Mouse (Mus musculus): Measurements from ENCODE around the gene Engase.

GRCm38 (mm10) chr11:118471676-118472075, 5.0 kb upstream of the Engase start:
- no peak for TF ChIP-seq CTCF (IDR thresholded peaks at IDR 0.05; ENCODE audit: low read depth, low read length)
- no peak for TF ChIP-seq GATA1 (IDR thresholded peaks at IDR 0.05; ENCODE audit: borderline replicate concordance, low read length)
- TF ChIP-seq GATA2 (IDR thresholded peaks at IDR 0.05; ENCODE audit: borderline replicate concordance, low read depth, low read length), result no peak

Data from G1E (cell line).